Mouse (Mus musculus) ES-CJ7 (cell line): ENCODE measurements around the gene Trim41.
"Not testable (repeated sequence)": the region's sequence is repeated elsewhere in the genome, so short reads cannot be mapped to it uniquely, and the experiment has no call there.

Experiments
- DNase-seq: peaks from one replicate; pipeline ENCODE4 v3.0.0; 2011; ENCODE audit warnings: low read depth, low spot score

Gene Trim41

GRCm38 (mm10) chr11:48791894-48792293, 25.3 kb downstream of the Trim41 start:
- DNase-seq = not testable (repeated sequence)

GRCm38 (mm10) chr11:48790946-48791345, 26.2 kb downstream of the Trim41 start:
- no peak for DNase-seq

- DNase-seq = peak; percentile 89
Observed at GRCm38 (mm10) chr11:48789973-48790823, 27.0 kb downstream of the Trim41 start.

- no peak for DNase-seq
Observed at GRCm38 (mm10) chr11:48789215-48789614, 27.9 kb downstream of the Trim41 start.

GRCm38 (mm10) chr11:48788311-48789089, 28.7 kb downstream of the Trim41 start:
- peak; percentile 93 for DNase-seq

GRCm38 (mm10) chr11:48787455-48788211, 29.5 kb downstream of the Trim41 start:
- DNase-seq = peak; percentile 93

- peak; percentile 76 for DNase-seq
Observed at GRCm38 (mm10) chr11:48782243-48782642, 34.9 kb downstream of the Trim41 start.

- DNase-seq = peak; percentile 91
Observed at GRCm38 (mm10) chr11:48779450-48779849, 37.7 kb downstream of the Trim41 start.

GRCm38 (mm10) chr11:48777303-48777702, 39.9 kb downstream of the Trim41 start:
- peak; percentile 14 for DNase-seq

- DNase-seq = peak; percentile 86
Observed at GRCm38 (mm10) chr11:48776664-48777063, 40.5 kb downstream of the Trim41 start.

- DNase-seq = peak; percentile 92
Observed at GRCm38 (mm10) chr11:48775483-48775882, 41.7 kb downstream of the Trim41 start.

- DNase-seq = peak; percentile 77
Observed at GRCm38 (mm10) chr11:48774443-48775298, 42.5 kb downstream of the Trim41 start.

- DNase-seq = peak; percentile 49
Observed at GRCm38 (mm10) chr11:48771691-48772090, 45.5 kb downstream of the Trim41 start.

- no peak for DNase-seq
Observed at GRCm38 (mm10) chr11:48767195-48767876, 49.8 kb downstream of the Trim41 start.

- no peak for DNase-seq
Observed at GRCm38 (mm10) chr11:48764119-48764518, 53.0 kb downstream of the Trim41 start.

- no peak for DNase-seq
Observed at GRCm38 (mm10) chr11:48759021-48759420, 58.1 kb downstream of the Trim41 start.
